Mouse (Mus musculus) liver, embryonic 15.5 days (tissue): ENCODE data around the gene Pou2f1. TPM values are rescaled to one million over a fixed set of nuclear protein-coding genes. Genes with fewer than 3 reads are reported as not detected.
A peak's percentile ranks its signal among the peaks of the same experiment; 100 is the strongest.

ENCODE experiments used
- ATAC-seq: fragments of 200-750 bp; cut with Nextera tagmentation; 2 replicates; pipeline ENCODE4 v1.8.0; 2017; ENCODE audit warnings: moderate number of reproducible peaks, mild to moderate bottlenecking, moderate library complexity; ENCODE audit not compliant: insufficient read depth
- H3K27ac ChIP-seq: fragments of 300-500 bp; sonication (generic); replicated peaks from 2 replicates; pipeline ENCODE4 v1.5.1; 2015; ENCODE audit warnings: mild to moderate bottlenecking, inconsistent platforms
- H3K27me3 ChIP-seq: fragments of 300-500 bp; sonication (generic); 2 replicates; pipeline ENCODE4 v1.6.1; 2015; ENCODE audit warnings: mild to moderate bottlenecking, inconsistent platforms
- H3K36me3 ChIP-seq: fragments of 300-500 bp; sonication (generic); replicated peaks from 2 replicates; pipeline ENCODE4 v1.6.1; 2015; ENCODE audit warnings: moderate library complexity, mild to moderate bottlenecking, inconsistent platforms
- H3K4me1 ChIP-seq: fragments of 300-500 bp; sonication (generic); replicated peaks from 2 replicates; pipeline ENCODE4 v1.6.1; 2015; ENCODE audit warnings: inconsistent platforms
- H3K4me2 ChIP-seq: fragments of 300-500 bp; sonication (generic); 2 replicates; pipeline ENCODE4 v1.6.1; 2015; ENCODE audit warnings: moderate library complexity, mild to moderate bottlenecking, inconsistent platforms
- H3K4me3 ChIP-seq: fragments of 300-500 bp; sonication (generic); replicated peaks from 2 replicates; pipeline ENCODE4 v1.5.1; 2015; ENCODE audit warnings: mild to moderate bottlenecking, inconsistent platforms
- H3K9ac ChIP-seq: fragments of 300-500 bp; sonication (generic); 2 replicates; pipeline ENCODE4 v1.6.1; 2015; ENCODE audit warnings: moderate library complexity, mild to moderate bottlenecking, inconsistent platforms
- H3K9me3 ChIP-seq: fragments of 300-500 bp; sonication (generic); replicated peaks from 2 replicates; pipeline ENCODE4 v1.6.1; 2016; ENCODE audit warnings: inconsistent platforms
- WGBS: fragments of 180-500 bp; shearing (Covaris S2); methylation state at CpG from one replicate; pipeline ENCODE4 v1.1.7; 2015; ENCODE audit warnings: mixed read lengths; ENCODE audit not compliant: insufficient replicate concordance; 5-methylcytosine and 5-hydroxymethylcytosine counted together
- polyA plus RNA-seq: library from polyadenylated mRNA; unstranded; fragments of >200 nt; fragmentation: Nextera tagmentation; extraction: Ambion mirVana; gene quantifications from 2 replicates; pipeline ENCODE4 v1.2.1, GENCODE M21; 2015

Gene Pou2f1
- 3.0 and 5.0 TPM in 2 replicates for polyA plus RNA-seq

DNA sequence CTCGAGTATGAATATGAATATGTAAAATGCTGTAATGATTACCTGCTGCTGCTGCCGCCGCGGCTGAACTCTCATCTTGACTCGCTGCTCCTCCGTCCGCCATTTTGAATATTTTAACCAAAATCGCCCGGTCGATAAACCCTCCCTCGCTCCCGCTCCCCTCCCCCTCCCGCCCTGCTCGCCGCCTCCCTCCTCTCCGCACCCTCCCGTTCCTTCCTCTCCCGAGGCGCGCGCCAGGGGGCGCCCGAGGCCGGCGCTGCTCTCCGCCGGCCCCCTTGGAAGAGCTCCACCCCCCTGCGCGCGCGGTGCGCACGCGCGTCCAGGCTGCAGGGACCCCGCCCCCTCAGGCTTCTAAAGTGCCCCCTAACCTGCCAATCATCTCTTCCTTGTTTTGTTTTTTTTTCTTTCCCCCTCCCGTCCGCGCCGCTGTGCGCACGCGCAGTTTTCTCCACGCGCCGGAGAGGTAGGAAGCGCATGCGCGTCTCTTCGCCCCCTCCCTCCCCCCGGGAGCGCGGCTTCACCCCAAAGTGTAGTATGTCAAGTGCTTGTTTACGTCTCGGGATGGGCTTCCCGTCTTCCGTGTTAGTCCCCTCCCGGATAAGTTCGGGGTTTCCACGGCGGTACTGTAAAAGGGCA lies at the start of gene Pou2f1:
Pou2f1 (minus strand) TSS at position 159 of the 636 bp plus-strand sequence.
- Histone ChIP-seq H3K9ac (peak within 1 kb of the TSS; percentile 87), H3K27me3 (no peaks in the 10 kb centered on the region), H3K9me3 (no peaks in the 10 kb centered on the region), H3K4me3 (peak within 1 kb of the TSS; percentile 93), H3K4me1 (peaks cover 29% of the 10 kb centered on the region), H3K4me2 (peak within 1 kb of the TSS; percentile 93), H3K36me3 (no peaks in the 10 kb centered on the region), H3K27ac (peak within 1 kb of the TSS; percentile 92)
- peak; percentile 91 for ATAC-seq
- under 1% methylated on average over 61 of the region's 61 CpGs for WGBS

DNA sequence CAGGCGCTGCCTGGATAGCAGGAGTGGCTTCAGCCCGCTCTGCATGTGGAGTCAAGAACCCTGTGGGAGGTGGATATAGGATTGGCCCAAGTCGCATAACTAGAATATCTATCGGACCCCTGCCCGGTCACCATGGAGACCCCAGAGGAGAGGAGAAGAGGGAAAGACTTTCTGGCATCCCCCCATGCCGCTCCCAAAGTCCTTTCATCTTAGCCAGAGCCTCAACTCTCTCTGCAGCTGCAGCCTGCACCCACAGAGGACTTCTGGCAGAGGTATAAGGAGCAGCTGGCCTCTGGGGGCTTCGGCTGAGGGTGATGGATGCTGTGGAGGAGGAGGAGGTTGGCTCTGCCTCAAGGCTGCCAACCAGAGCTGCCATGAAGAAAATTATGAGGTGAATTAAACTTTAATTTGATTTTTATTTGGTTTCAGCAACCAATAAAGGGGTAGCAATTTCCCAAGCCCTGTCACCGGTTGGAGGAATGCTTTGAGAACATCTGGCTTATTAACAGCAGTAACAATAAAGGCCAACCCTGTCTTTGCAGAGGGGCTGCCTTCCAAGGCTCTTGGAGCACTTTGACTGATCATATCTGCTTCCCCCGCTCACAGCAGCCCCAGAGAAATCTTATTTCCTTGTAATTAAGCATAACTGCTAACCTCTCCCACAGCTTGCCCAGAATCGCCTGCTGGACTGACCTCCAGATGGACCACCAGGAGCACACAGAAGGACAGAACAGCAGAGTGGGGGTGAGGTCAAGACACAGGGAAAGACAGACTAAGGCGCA lies 46.8 kb upstream of the Pou2f1 start:
- Histone ChIP-seq H3K9me3 (no peaks in the 10 kb centered on the region), H3K4me2 (peak overlapping the region; percentile 67), H3K36me3 (no peaks in the 10 kb centered on the region), H3K9ac (no peak overlapping the region), H3K4me1 (peaks cover 16% of the 10 kb centered on the region; the same call in 1 of the 2 replicates), H3K27ac (no peak overlapping the region), H3K27me3 (peaks cover 57% of the 10 kb centered on the region), H3K4me3 (peak overlapping the region; percentile 32; the same call in 1 of the 2 replicates)
- no peak for ATAC-seq
- WGBS = 28% methylated on average over 11 of the region's 11 CpGs

DNA sequence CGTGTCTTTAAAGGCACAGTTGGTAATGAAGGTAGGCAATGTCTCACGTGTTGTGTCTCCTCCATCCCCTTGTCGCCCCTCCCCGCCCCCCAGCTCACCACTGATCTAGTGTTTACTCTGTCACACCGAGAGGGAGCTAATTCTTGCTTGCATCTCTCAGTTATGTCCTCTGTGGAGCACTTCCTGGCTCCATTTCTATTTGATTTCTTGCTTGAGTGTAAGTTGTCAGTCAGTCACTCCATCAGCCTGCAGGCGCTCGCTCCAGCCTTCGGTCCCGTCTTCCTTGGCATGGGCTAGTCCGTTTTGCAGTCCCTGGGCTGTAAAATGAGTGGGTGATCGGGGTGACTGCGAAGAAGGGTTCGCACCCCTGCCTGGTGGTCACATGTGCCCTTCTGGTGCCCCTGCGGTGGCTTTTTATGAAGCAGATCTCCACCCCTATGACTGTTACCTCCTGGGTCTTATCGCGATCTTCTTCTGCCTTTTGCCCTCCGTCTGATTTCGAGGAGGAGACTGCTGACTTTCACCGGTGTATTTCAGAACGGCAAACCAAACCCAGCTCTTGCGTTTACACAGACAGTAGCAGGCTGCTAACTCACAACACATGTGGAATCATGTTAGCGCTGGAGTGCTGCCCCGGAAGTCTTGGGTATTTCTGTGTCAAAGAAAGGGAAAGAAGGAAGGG lies 45.9 kb upstream of the Pou2f1 start:
- H3K4me3 ChIP-seq = peak overlapping the region; percentile 32
- no peak overlapping the region for H3K9ac ChIP-seq
- peaks cover 19% of the 10 kb centered on the region; the same call in 1 of the 2 replicates for H3K4me1 ChIP-seq
- under 1% methylated on average over 23 of the region's 23 CpGs for WGBS
- H3K27me3 ChIP-seq = peaks cover 62% of the 10 kb centered on the region
- H3K27ac ChIP-seq = no peak overlapping the region
- ATAC-seq = no peak
- no peaks in the 10 kb centered on the region for H3K9me3 ChIP-seq
- H3K4me2 ChIP-seq = peak overlapping the region; percentile 67
- H3K36me3 ChIP-seq = no peaks in the 10 kb centered on the region

DNA sequence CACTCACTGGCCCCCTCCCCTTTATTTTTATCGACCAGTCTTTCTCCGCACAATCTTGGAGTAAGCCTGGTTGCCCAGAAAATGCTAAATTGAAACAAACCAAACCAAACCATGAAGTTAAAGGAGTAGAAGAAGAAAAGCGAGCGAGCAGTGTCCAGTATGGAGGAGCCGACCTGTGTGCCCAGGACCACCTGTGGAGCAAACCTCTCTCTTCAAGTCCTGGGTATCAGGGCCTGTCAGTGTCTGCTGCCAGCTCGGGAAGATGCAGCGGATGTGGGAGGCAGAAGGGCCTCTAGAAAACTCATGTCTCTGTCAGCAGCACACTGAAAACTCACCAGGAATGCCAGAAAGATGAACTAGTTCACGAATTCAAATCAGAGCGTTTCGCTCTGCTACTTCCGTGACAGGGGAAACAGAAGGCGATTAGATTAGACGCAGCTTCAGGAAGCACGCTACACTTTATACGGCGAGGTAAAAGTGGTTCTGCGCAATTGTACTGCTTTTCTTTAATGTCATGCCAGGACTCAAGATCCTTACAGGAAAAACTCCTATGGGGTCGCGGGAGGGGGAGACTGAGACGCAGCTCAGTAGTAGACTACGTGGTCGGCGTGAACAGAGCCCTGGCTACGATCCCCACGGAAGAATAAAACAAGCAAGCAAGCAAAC lies 45.2 kb upstream of the Pou2f1 start:
- peaks cover 69% of the 10 kb centered on the region for H3K27me3 ChIP-seq
- no peak overlapping the region for H3K9ac ChIP-seq
- ATAC-seq = no peak

DNA sequence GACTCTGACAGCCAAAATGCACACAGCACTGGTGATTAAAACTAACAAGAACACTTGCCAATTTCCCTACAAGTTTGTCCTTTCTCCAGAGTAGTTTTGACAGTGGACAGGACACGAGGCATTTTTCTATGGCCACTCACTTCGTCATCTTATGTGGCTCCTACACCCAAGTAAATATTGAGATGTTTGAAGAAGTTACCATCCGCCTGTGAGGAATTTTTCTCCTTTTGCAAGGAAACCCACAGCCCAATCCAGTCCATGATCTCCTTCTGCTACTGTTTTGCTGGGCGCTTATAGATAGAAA lies 43.4 kb upstream of the Pou2f1 start:
- Histone ChIP-seq H3K36me3 (no peaks in the 10 kb centered on the region), H3K27me3 (peaks cover 69% of the 10 kb centered on the region), H3K4me3 (no peak overlapping the region), H3K27ac (no peak overlapping the region), H3K4me1 (peaks cover 19% of the 10 kb centered on the region; the same call in 1 of the 2 replicates), H3K4me2 (no peak overlapping the region), H3K9ac (no peak overlapping the region), H3K9me3 (no peaks in the 10 kb centered on the region)
- ATAC-seq = no peak
- WGBS = 52% methylated on average over 4 of the region's 4 CpGs

More for the DNA sequence above, 45.2 kb upstream of the Pou2f1 start:
- no peaks in the 10 kb centered on the region for H3K36me3 ChIP-seq
- WGBS = 9% methylated on average over 25 of the region's 25 CpGs
- H3K4me1 ChIP-seq = peaks cover 19% of the 10 kb centered on the region; the same call in 1 of the 2 replicates
- H3K27ac ChIP-seq = no peak overlapping the region
- no peaks in the 10 kb centered on the region for H3K9me3 ChIP-seq
- peak overlapping the region; percentile 67 for H3K4me2 ChIP-seq
- H3K4me3 ChIP-seq = peak overlapping the region; percentile 32

DNA sequence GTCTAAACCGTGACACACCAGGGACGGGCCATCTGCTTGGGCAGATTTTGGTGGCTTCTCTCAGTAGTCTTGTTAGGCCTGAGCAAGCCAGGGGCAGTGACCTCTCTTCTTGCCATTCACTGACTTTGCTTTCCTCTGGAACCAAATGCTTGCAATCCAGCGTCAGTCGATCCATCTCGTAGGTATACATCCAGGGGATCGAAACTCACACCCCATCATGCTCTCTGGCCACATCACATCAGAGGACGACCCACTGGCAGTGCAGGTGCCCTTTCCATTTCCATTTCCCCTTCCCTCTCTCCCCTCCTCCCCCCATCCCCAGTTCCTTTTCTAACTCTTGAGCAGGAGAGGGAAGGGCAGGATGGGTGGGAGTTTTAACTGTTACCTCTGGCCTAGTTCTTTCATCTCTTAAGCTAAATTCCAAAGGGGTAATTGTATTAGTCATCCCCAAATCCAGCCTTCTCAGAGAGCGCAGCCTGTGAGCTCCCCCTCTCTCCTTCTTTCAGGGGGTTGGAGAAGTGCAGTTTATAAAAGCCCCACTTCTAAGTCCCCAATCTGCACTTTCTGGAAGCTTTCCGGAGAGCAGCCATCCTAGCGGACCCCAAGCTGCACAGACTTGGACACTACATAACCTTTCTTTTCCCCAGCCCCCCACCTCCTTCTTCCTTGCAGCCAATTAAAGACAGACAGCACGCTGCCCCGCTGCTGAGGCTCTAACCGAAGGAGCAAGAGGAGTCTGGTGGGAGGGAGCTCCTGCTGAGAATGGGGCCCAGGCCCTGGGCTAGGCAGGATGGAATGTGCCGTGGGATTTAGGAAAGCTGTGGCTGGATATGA lies 42.8 kb upstream of the Pou2f1 start:
- peaks cover 64% of the 10 kb centered on the region for H3K27me3 ChIP-seq
- H3K4me2 ChIP-seq = no peak overlapping the region
- 50% methylated on average over 14 of the region's 14 CpGs for WGBS
- no peak for ATAC-seq
- no peak overlapping the region for H3K9ac ChIP-seq
- H3K4me3 ChIP-seq = no peak overlapping the region
- no peaks in the 10 kb centered on the region for H3K36me3 ChIP-seq
- H3K27ac ChIP-seq = no peak overlapping the region
- no peaks in the 10 kb centered on the region for H3K9me3 ChIP-seq
- peaks cover 19% of the 10 kb centered on the region; the same call in 1 of the 2 replicates for H3K4me1 ChIP-seq

DNA sequence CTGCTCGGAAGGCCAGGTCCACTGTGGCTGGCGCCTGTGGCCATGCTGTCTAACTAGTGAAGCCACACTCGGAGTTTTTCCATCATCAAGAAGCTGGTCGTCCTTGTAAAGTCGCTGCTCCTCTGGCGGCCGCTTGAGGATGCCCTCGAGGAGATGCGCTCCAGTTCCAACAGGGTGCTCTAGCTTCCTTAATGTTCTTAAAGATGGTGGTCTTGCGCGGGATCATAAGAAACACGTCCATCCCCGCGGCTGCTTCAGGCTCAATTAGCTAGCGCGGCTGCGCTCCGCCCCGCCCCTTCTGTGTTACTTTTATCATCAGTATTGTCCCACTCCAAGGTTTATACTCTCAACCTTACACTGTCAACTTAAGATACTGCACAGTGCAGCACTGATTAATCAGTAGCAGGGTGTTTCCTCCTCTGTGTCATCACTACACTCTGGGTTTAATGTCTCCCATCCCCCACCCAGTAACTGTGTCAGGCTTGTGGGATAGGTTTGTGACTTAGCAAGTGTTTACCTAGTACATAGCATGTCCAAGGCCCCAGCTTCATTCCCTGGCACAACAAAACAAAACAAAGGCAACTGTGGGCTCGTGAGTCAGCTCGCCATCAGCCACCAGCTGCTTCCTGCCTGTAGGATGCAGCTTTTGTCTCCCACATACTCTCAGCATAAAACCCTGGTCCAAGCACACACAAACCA lies 41.1 kb upstream of the Pou2f1 start:
- H3K4me1 ChIP-seq = peaks cover 14% of the 10 kb centered on the region; the same call in 1 of the 2 replicates
- no peak overlapping the region for H3K9ac ChIP-seq
- ATAC-seq = no peak
- no peak overlapping the region for H3K4me2 ChIP-seq
- no peaks in the 10 kb centered on the region for H3K36me3 ChIP-seq
- 56% methylated on average over 21 of the region's 21 CpGs for WGBS
- no peak overlapping the region for H3K27ac ChIP-seq
- no peak overlapping the region for H3K4me3 ChIP-seq
- peaks cover 52% of the 10 kb centered on the region for H3K27me3 ChIP-seq
- H3K9me3 ChIP-seq = no peaks in the 10 kb centered on the region

DNA sequence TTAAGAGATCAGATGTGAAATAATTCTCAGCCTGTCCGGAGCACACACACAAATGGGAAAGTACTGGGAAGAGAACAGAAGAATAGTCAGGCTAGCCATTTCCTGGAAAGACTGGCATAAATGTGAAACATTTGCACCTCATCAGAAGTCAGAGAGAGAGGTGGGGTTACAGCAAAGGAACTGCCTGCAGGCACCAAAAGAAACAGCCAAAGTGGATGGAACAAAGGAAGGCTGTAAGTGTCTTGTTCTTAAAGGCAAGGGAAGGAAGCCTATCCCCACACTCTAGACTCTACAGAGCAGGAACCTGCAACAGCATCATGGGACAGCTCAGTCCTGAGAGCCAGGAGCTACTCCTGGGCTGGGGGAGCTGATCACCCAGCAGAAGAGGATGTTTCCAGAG lies 39.0 kb upstream of the Pou2f1 start:
- H3K4me3 ChIP-seq = no peak overlapping the region
- 53% methylated on average over 1 of the region's 1 CpGs for WGBS
- H3K27me3 ChIP-seq = peaks cover 31% of the 10 kb centered on the region
- H3K27ac ChIP-seq = no peak overlapping the region
- no peak for ATAC-seq
- no peaks in the 10 kb centered on the region for H3K36me3 ChIP-seq
- H3K9me3 ChIP-seq = no peaks in the 10 kb centered on the region
- H3K4me1 ChIP-seq = 0 out of 2 replicates have a peak, but pooled peaks cover 3% of the 10 kb centered on the region
- H3K9ac ChIP-seq = no peak overlapping the region
- no peak overlapping the region for H3K4me2 ChIP-seq

DNA sequence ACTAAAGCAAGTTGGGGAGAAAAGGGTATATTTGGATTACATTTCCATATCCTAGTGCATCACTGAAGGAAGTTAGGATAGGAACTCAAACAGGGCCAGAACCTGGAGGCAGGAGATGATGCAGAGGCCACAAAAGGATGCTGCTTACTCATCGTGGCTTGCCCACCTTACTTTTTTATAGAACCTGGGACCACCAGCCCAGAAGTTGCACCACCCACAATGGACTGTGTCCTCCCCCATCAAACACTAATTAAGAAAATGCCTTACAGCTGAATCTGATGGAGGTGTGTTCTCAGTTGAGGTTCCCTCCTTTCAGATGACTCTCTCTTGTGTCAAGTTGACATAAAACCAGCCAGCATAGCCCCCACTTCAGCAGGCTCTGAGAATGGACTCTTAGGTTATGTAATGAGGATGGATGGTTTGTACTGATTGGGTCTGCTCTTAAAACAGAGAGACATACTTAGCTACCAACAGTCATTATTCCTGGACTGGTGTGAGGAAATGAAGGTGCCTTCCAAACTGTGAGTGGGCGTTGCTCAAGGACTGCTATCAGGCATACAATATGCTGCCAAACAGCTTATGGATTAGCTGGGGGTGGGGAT lies 36.4 kb upstream of the Pou2f1 start:
- Histone ChIP-seq H3K4me3 (no peak overlapping the region), H3K36me3 (no peaks in the 10 kb centered on the region), H3K4me1 (0 out of 2 replicates have a peak, but pooled peaks cover 2% of the 10 kb centered on the region), H3K9ac (no peak overlapping the region), H3K9me3 (no peaks in the 10 kb centered on the region), H3K27me3 (peaks cover 13% of the 10 kb centered on the region), H3K4me2 (no peak overlapping the region), H3K27ac (no peak overlapping the region)
- no peak for ATAC-seq
- 63% methylated on average over 2 of the region's 2 CpGs for WGBS
